Mouse (Mus musculus): ENCODE measurements around the gene Snrpa1.

- no peak for TF ChIP-seq CTCF (IDR thresholded peaks at IDR 0.05; ENCODE audit: extremely low read depth, insufficient read depth, low read length)
- TF ChIP-seq POLR2A (IDR thresholded peaks at IDR 0.05; ENCODE audit: extremely low read depth, insufficient read depth, low read length) = no peak
These were observed 10.8 kb upstream of the Snrpa1 start for GRCm38 (mm10) chr7:66047975-66048374.
